Mouse (Mus musculus): ENCODE measurements at regions not wholly inside any gene's neighbourhood (a gene's known extent, or its start where the extent isn't known, plus 50 kb on each side); places are given as distances from the start of the nearest gene placed in this dataset.
A peak's percentile ranks its signal among the peaks of the same experiment; 100 is the strongest.

GRCm38 (mm10) chr6:111820265-111820664, 453.3 kb upstream of the Lmcd1 start:
- Histone ChIP-seq H3K9me3 (ENCODE audit: control insufficient read depth, low read length) (no peaks in the 10 kb centered on the region), H3K9ac (ENCODE audit: low read length) (no peak overlapping the region), H3K27me3 (ENCODE audit: control insufficient read depth, insufficient read depth, low read length) (no peaks in the 10 kb centered on the region), H3K27ac (replicated peaks) (no peak overlapping the region), H3K4me1 (replicated peaks; ENCODE audit: control insufficient read depth, insufficient read depth) (no peaks in the 10 kb centered on the region), H3K4me2 (replicated peaks; ENCODE audit: low read depth) (no peak overlapping the region), H3K36me3 (ENCODE audit: control insufficient read depth, insufficient read depth, low read length) (no peaks in the 10 kb centered on the region), H3K4me3 (ENCODE audit: low read depth, low read length) (no peak overlapping the region)
- no peak for DNase-seq (ENCODE audit: low spot score)
- TF ChIP-seq CTCF (IDR thresholded peaks at IDR 0.05; ENCODE audit: low read depth) (no peak), EP300 (optimal IDR thresholded peaks at IDR 0.05) (no peak)
- WGBS, result 58% methylated on average over 3 of the region's 3 CpGs
- ATAC-seq (ENCODE audit: low FRiP score, low TSS enrichment), result no peak

- no peak for ATAC-seq (ENCODE audit: low FRiP score, low TSS enrichment)
- H3K4me1 ChIP-seq (replicated peaks; ENCODE audit: control insufficient read depth, insufficient read depth), result no peaks in the 10 kb centered on the region
- 31% methylated on average over 6 of the region's 6 CpGs for WGBS
- TF ChIP-seq EP300 (optimal IDR thresholded peaks at IDR 0.05) (no peak), CTCF (IDR thresholded peaks at IDR 0.05; ENCODE audit: low read depth) (no peak)
- H3K27ac ChIP-seq (replicated peaks), result no peak overlapping the region
- H3K4me2 ChIP-seq (replicated peaks; ENCODE audit: low read depth), result no peak overlapping the region
- H3K36me3 ChIP-seq (ENCODE audit: control insufficient read depth, insufficient read depth, low read length), result no peaks in the 10 kb centered on the region
- H3K4me3 ChIP-seq (ENCODE audit: low read depth, low read length), result no peak overlapping the region
- DNase-seq (ENCODE audit: low spot score), result no peak
- no peaks in the 10 kb centered on the region for H3K9me3 ChIP-seq (ENCODE audit: control insufficient read depth, low read length)
- no peak overlapping the region for H3K9ac ChIP-seq (ENCODE audit: low read length)
- H3K27me3 ChIP-seq (ENCODE audit: control insufficient read depth, insufficient read depth, low read length), result no peaks in the 10 kb centered on the region
These were observed 429.2 kb upstream of the Lmcd1 start for GRCm38 (mm10) chr6:111844321-111844835.

GRCm38 (mm10) chr6:111866101-111866598, 407.4 kb upstream of the Lmcd1 start:
- WGBS, result 69% methylated on average over 3 of the region's 3 CpGs
- ATAC-seq (ENCODE audit: low FRiP score, low TSS enrichment), result no peak
- TF ChIP-seq CTCF (IDR thresholded peaks at IDR 0.05; ENCODE audit: low read depth) (no peak), EP300 (optimal IDR thresholded peaks at IDR 0.05) (no peak)

GRCm38 (mm10) chr6:111882557-111882956, 391.0 kb upstream of the Lmcd1 start:
- ATAC-seq (ENCODE audit: low FRiP score, low TSS enrichment) (no peak), DNase-seq (ENCODE audit: low spot score) (no peak)
- no peak overlapping the region for H3K27ac ChIP-seq (replicated peaks)
- H3K36me3 ChIP-seq (ENCODE audit: control insufficient read depth, insufficient read depth, low read length), result no peaks in the 10 kb centered on the region
- 67% methylated on average over 1 of the region's 1 CpGs for WGBS
- TF ChIP-seq EP300 (optimal IDR thresholded peaks at IDR 0.05) (no peak), CTCF (IDR thresholded peaks at IDR 0.05; ENCODE audit: low read depth) (no peak)
- H3K9ac ChIP-seq (ENCODE audit: low read length), result no peak overlapping the region
- no peaks in the 10 kb centered on the region for H3K27me3 ChIP-seq (ENCODE audit: control insufficient read depth, insufficient read depth, low read length)
- H3K4me2 ChIP-seq (replicated peaks; ENCODE audit: low read depth), result no peak overlapping the region
- no peaks in the 10 kb centered on the region for H3K9me3 ChIP-seq (ENCODE audit: control insufficient read depth, low read length)
- H3K4me3 ChIP-seq (ENCODE audit: low read depth, low read length), result no peak overlapping the region
- no peaks in the 10 kb centered on the region for H3K4me1 ChIP-seq (replicated peaks; ENCODE audit: control insufficient read depth, insufficient read depth)

More at GRCm38 (mm10) chr6:111866101-111866598, 407.4 kb upstream of the Lmcd1 start:
- Histone ChIP-seq H3K9me3 (ENCODE audit: control insufficient read depth, low read length) (no peaks in the 10 kb centered on the region), H3K4me3 (ENCODE audit: low read depth, low read length) (no peak overlapping the region), H3K4me1 (replicated peaks; ENCODE audit: control insufficient read depth, insufficient read depth) (no peaks in the 10 kb centered on the region), H3K4me2 (replicated peaks; ENCODE audit: low read depth) (no peak overlapping the region), H3K9ac (ENCODE audit: low read length) (no peak overlapping the region), H3K27ac (replicated peaks) (no peak overlapping the region), H3K36me3 (ENCODE audit: control insufficient read depth, insufficient read depth, low read length) (no peaks in the 10 kb centered on the region), H3K27me3 (ENCODE audit: control insufficient read depth, insufficient read depth, low read length) (no peaks in the 10 kb centered on the region)
- DNase-seq (ENCODE audit: low spot score), result no peak

GRCm38 (mm10) chr6:111883946-111884345, 389.6 kb upstream of the Lmcd1 start:
- DNase-seq (ENCODE audit: low spot score), result no peak
- Histone ChIP-seq H3K27me3 (ENCODE audit: control insufficient read depth, insufficient read depth, low read length) (no peaks in the 10 kb centered on the region), H3K4me2 (replicated peaks; ENCODE audit: low read depth) (no peak overlapping the region), H3K4me3 (ENCODE audit: low read depth, low read length) (no peak overlapping the region), H3K9me3 (ENCODE audit: control insufficient read depth, low read length) (no peaks in the 10 kb centered on the region), H3K9ac (ENCODE audit: low read length) (no peak overlapping the region), H3K27ac (replicated peaks) (no peak overlapping the region), H3K4me1 (replicated peaks; ENCODE audit: control insufficient read depth, insufficient read depth) (no peaks in the 10 kb centered on the region), H3K36me3 (ENCODE audit: control insufficient read depth, insufficient read depth, low read length) (no peaks in the 10 kb centered on the region)
- WGBS, result 51% methylated on average over 1 of the region's 1 CpGs
- ATAC-seq (ENCODE audit: low FRiP score, low TSS enrichment), result no peak
- TF ChIP-seq CTCF (IDR thresholded peaks at IDR 0.05; ENCODE audit: low read depth) (no peak), EP300 (optimal IDR thresholded peaks at IDR 0.05) (no peak)

GRCm38 (mm10) chr6:111911997-111912396, 361.6 kb upstream of the Lmcd1 start:
- no peak overlapping the region for H3K4me3 ChIP-seq (ENCODE audit: low read depth, low read length)
- H3K9me3 ChIP-seq (ENCODE audit: control insufficient read depth, low read length), result no peaks in the 10 kb centered on the region; the same call in 1 of the 2 replicates
- TF ChIP-seq CTCF (IDR thresholded peaks at IDR 0.05; ENCODE audit: low read depth), result peak; percentile 49
- TF ChIP-seq EP300 (optimal IDR thresholded peaks at IDR 0.05), result no peak
- no peak for ATAC-seq (ENCODE audit: low FRiP score, low TSS enrichment)
- H3K27me3 ChIP-seq (ENCODE audit: control insufficient read depth, insufficient read depth, low read length), result no peaks in the 10 kb centered on the region
- no peaks in the 10 kb centered on the region for H3K4me1 ChIP-seq (replicated peaks; ENCODE audit: control insufficient read depth, insufficient read depth)
- 61% methylated on average over 2 of the region's 2 CpGs for WGBS
- no peaks in the 10 kb centered on the region for H3K36me3 ChIP-seq (ENCODE audit: control insufficient read depth, insufficient read depth, low read length)
- DNase-seq (ENCODE audit: low spot score), result no peak
- no peak overlapping the region for H3K4me2 ChIP-seq (replicated peaks; ENCODE audit: low read depth)
- H3K9ac ChIP-seq (ENCODE audit: low read length), result no peak overlapping the region
- H3K27ac ChIP-seq (replicated peaks), result no peak overlapping the region

All from stomach, postnatal 0 days (tissue).